ENCODE assay signal across 16 mouse cellular contexts in the genomic region with DNA sequence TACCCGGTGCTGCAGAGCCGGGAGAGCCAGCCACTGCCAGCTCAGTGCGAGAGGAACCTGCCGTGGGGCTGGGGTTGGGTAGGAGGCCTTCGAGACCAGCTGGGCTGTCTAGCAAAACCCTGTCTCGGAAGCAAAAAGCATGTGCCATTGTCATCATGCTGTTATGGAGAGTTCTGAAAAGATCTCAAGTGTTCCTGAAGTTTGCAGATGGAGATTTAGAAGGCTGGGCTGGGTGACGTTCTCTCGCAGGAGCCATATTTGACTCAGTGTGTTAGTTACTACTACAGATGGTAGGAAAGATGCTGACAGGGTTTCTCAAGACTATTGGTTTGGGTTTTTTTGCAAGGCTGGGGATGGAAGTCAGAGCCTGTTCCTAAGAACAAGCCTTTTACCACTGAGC.
"Had no signal": no experiment of that assay in that cellular context is flagged by ENCODE, and none has a peak within 500 bp of the region (broad histone marks: within the 10 kb centered on the region; RNA-seq: fewer than 3 reads in every experiment).

No protein-coding gene starts in this region.

- H3K4me1 ChIP-seq: limb, embryonic 12.5 days; neural tube, embryonic 12.5 days had no signal

- H3K4me2 ChIP-seq: limb, embryonic 12.5 days; midbrain, embryonic 15.5 days; neural tube, embryonic 12.5 days had no signal

- H3K9ac ChIP-seq: limb, embryonic 12.5 days; liver, embryonic 14.5 days; midbrain, embryonic 15.5 days; neural tube, embryonic 12.5 days had no signal

- H3K27me3 ChIP-seq: limb, embryonic 12.5 days; midbrain, embryonic 15.5 days; neural tube, embryonic 12.5 days had no signal

- ATAC-seq: inflammation-experienced regulatory T-cells, adult 6 months; lung, postnatal 0 days; midbrain, embryonic 15.5 days had no signal

- H3K9me3 ChIP-seq: limb, embryonic 12.5 days; midbrain, embryonic 15.5 days; neural tube, embryonic 12.5 days had no signal

- H3K4me3 ChIP-seq: limb, embryonic 12.5 days; midbrain, embryonic 15.5 days; neural tube, embryonic 12.5 days had no signal

- H3K27ac ChIP-seq: kidney, postnatal 0 days; limb, embryonic 12.5 days; liver, embryonic 14.5 days; midbrain, embryonic 15.5 days; neural tube, embryonic 12.5 days had no signal

- DNase-seq: kidney, adult 11 months; kidney, adult 9 months; kidney, postnatal 36 days; lung, adult 2 months; lung, postnatal 36 days; right cerebral cortex, postnatal 4 days; spleen, adult 18-20 months; thymus, adult 18-20 months; thymus, postnatal 14 days had no signal
